Comparison of ENCODE assay signal across 12 mouse cellular contexts in genomic region chr12:112825901-112826300, GRCm38 (mm10). TPM values are rescaled to one million over a fixed set of nuclear protein-coding genes. Genes with fewer than 3 reads are reported as not detected.
DNase-seq lines count a peak whose midpoint lies in the region; ATAC-seq and TF ChIP-seq lines count a peak whose summit lies in the region.
"Had no signal": no experiment of that assay in that cellular context is flagged by ENCODE, and none has a peak within 500 bp of the region (broad histone marks: within the 10 kb centered on the region; RNA-seq: fewer than 3 reads in every experiment).

No protein-coding gene starts in this region.

- H3K27ac ChIP-seq in kidney, embryonic 15.5 days, result no peak overlapping the region
- H3K27ac ChIP-seq in neural tube, embryonic 11.5 days (ENCODE audit: low read depth, low read length), result no peak overlapping the region
- H3K27ac ChIP-seq in forebrain, postnatal 0 days (ENCODE audit: low read depth, low read length), result 0 out of 2 replicates have a peak overlapping the region, but pooled peaks have one; percentile 35
- no peak overlapping the region for H3K27ac ChIP-seq in stomach, embryonic 16.5 days (ENCODE audit: low read length)

- ATAC-seq in kidney, embryonic 15.5 days (replicated peaks; ENCODE audit: low FRiP score), result no peak
- no peak for ATAC-seq in neural tube, embryonic 11.5 days (ENCODE audit: insufficient read depth, low FRiP score, low TSS enrichment)
- ATAC-seq in forebrain, postnatal 0 days, result no peak
- ATAC-seq in stomach, embryonic 16.5 days (ENCODE audit: insufficient read depth, low FRiP score), result no peak
- ATAC-seq: intestine, postnatal 0 days had no signal

- WGBS in kidney, embryonic 15.5 days, result 83% methylated on average over 5 of the region's 5 CpGs
- 96% methylated on average over 5 of the region's 5 CpGs for WGBS in neural tube, embryonic 11.5 days
- WGBS in forebrain, postnatal 0 days, result 73% methylated on average over 5 of the region's 5 CpGs
- WGBS in stomach, embryonic 16.5 days, result 80% methylated on average over 5 of the region's 5 CpGs

- no peaks in the 10 kb centered on the region for H3K27me3 ChIP-seq in kidney, embryonic 15.5 days
- no peaks in the 10 kb centered on the region for H3K27me3 ChIP-seq in neural tube, embryonic 11.5 days (ENCODE audit: control insufficient read depth, insufficient read depth, low read length)
- no peaks in the 10 kb centered on the region for H3K27me3 ChIP-seq in forebrain, postnatal 0 days (ENCODE audit: insufficient read depth, low read length)
- H3K27me3 ChIP-seq in stomach, embryonic 16.5 days (ENCODE audit: control insufficient read depth, insufficient read depth, low read length), result no peaks in the 10 kb centered on the region

- peaks cover 63% of the 10 kb centered on the region for H3K36me3 ChIP-seq in kidney, embryonic 15.5 days
- peaks cover 16% of the 10 kb centered on the region for H3K36me3 ChIP-seq in neural tube, embryonic 11.5 days (ENCODE audit: control insufficient read depth, insufficient read depth, low read length)
- H3K36me3 ChIP-seq in forebrain, postnatal 0 days (ENCODE audit: insufficient read depth), result peaks cover 21% of the 10 kb centered on the region
- 0 out of 2 replicates have a peak, but pooled peaks cover 3% of the 10 kb centered on the region for H3K36me3 ChIP-seq in stomach, embryonic 16.5 days (ENCODE audit: control insufficient read depth, insufficient read depth, low read length)

- no peak overlapping the region for H3K9ac ChIP-seq in kidney, embryonic 15.5 days
- 0 out of 2 replicates have a peak overlapping the region, but pooled peaks have one; percentile 10 for H3K9ac ChIP-seq in neural tube, embryonic 11.5 days (ENCODE audit: low read length)
- peak overlapping the region; percentile 10; the same call in 1 of the 2 replicates for H3K9ac ChIP-seq in forebrain, postnatal 0 days
- H3K9ac ChIP-seq in stomach, embryonic 16.5 days (ENCODE audit: low read length), result peak overlapping the region; percentile 36; the same call in 1 of the 2 replicates

- no peak overlapping the region for H3K4me2 ChIP-seq in kidney, embryonic 15.5 days
- H3K4me2 ChIP-seq in neural tube, embryonic 11.5 days (ENCODE audit: low read depth), result no peak overlapping the region
- no peak overlapping the region for H3K4me2 ChIP-seq in forebrain, postnatal 0 days (ENCODE audit: low read depth)
- no peak overlapping the region for H3K4me2 ChIP-seq in stomach, embryonic 16.5 days (ENCODE audit: low read depth, low read length)

- intact Hi-C loops in left cerebral cortex, postnatal 10 days (cut with DNase I), result no loop called here

- peaks cover 66% of the 10 kb centered on the region for H3K4me1 ChIP-seq in kidney, embryonic 15.5 days
- peaks cover 20% of the 10 kb centered on the region for H3K4me1 ChIP-seq in neural tube, embryonic 11.5 days (ENCODE audit: control insufficient read depth, insufficient read depth, low read length)
- H3K4me1 ChIP-seq in forebrain, postnatal 0 days (ENCODE audit: insufficient read depth), result peaks cover 13% of the 10 kb centered on the region
- peaks cover 51% of the 10 kb centered on the region for H3K4me1 ChIP-seq in stomach, embryonic 16.5 days (ENCODE audit: control insufficient read depth, insufficient read depth, low read length)

- 0 out of 2 replicates have a peak overlapping the region, but pooled peaks have one; percentile 2 for H3K4me3 ChIP-seq in kidney, embryonic 15.5 days (replicated peaks)
- no peak overlapping the region for H3K4me3 ChIP-seq in neural tube, embryonic 11.5 days (ENCODE audit: low read depth, low read length)
- no peak overlapping the region for H3K4me3 ChIP-seq in forebrain, postnatal 0 days (ENCODE audit: low read depth, low read length)
- no peak overlapping the region for H3K4me3 ChIP-seq in stomach, embryonic 16.5 days (replicated peaks; ENCODE audit: low read length)

- TF ChIP-seq CTCF in forebrain, postnatal 0 days (IDR thresholded peaks at IDR 0.05; ENCODE audit: low read depth), result no peak

- DNase-seq in kidney, postnatal 36 days, result no peak
- peak; percentile 4 for DNase-seq in neural tube, embryonic 11.5 days (ENCODE audit: low spot score)
- DNase-seq in neural tube, embryonic 10.5 days (ENCODE audit: extremely low spot score, low spot score), result no peak
- DNase-seq in forebrain, postnatal 0 days, result no peak
- no peak for DNase-seq in left cerebral cortex, postnatal 10 days (ENCODE audit: extremely low spot score in 1 of 2, low spot score in 2 of 2)
- DNase-seq: layer of hippocampus, adult 9-11 months; right cerebral cortex, postnatal 25 days had no signal

- no peaks in the 10 kb centered on the region for H3K9me3 ChIP-seq in kidney, embryonic 15.5 days (replicated peaks)
- H3K9me3 ChIP-seq in neural tube, embryonic 11.5 days (ENCODE audit: control insufficient read depth, low read length), result no peaks in the 10 kb centered on the region
- H3K9me3 ChIP-seq in forebrain, postnatal 0 days (ENCODE audit: low read length), result no peaks in the 10 kb centered on the region
- H3K9me3 ChIP-seq in stomach, embryonic 16.5 days (replicated peaks; ENCODE audit: control insufficient read depth, low read length), result no peaks in the 10 kb centered on the region

RNA-seq across cellular contexts. Expression of gene Cdca4, which starts 3.3 kb away (rescaled TPM):
- 113 and 122 TPM in 2 replicates for polyA plus RNA-seq in kidney, embryonic 15.5 days (2015; fragmentation: Nextera tagmentation; extraction: Ambion mirVana)
- 165 and 173 TPM in 2 replicates for polyA plus RNA-seq in neural tube, embryonic 11.5 days (2014; fragmentation: Nextera tagmentation; extraction: Ambion mirVana)
- total RNA-seq in forebrain, postnatal 0 days (2014; rRNA removed), result 28.8 and 31.3 TPM in 2 replicates
- 29.7 and 33.0 TPM in 2 replicates for polyA plus RNA-seq in forebrain, postnatal 0 days (2015; fragmentation: Nextera tagmentation; extraction: Ambion mirVana)
- 87.7 and 87.9 TPM in 2 replicates for polyA plus RNA-seq in stomach, embryonic 16.5 days (2015; fragmentation: Nextera tagmentation; extraction: Ambion mirVana)
- total RNA-seq in left cerebral cortex, postnatal 10 days (2021), result 10 to 100 TPM; 11.5 TPM

RNA-seq across cellular contexts. Expression of gene Clba1, which starts 17.2 kb away (rescaled TPM):
- polyA plus RNA-seq in kidney, embryonic 15.5 days (2015; fragmentation: Nextera tagmentation; extraction: Ambion mirVana), result 11.2 and 11.9 TPM in 2 replicates
- polyA plus RNA-seq in neural tube, embryonic 11.5 days (2014; fragmentation: Nextera tagmentation; extraction: Ambion mirVana), result 13.6 and 14.0 TPM in 2 replicates
- 17.6 and 19.5 TPM in 2 replicates for total RNA-seq in forebrain, postnatal 0 days (2014; rRNA removed)
- 23.5 and 26.1 TPM in 2 replicates for polyA plus RNA-seq in forebrain, postnatal 0 days (2015; fragmentation: Nextera tagmentation; extraction: Ambion mirVana)
- polyA plus RNA-seq in stomach, embryonic 16.5 days (2015; fragmentation: Nextera tagmentation; extraction: Ambion mirVana), result 5.8 and 6.9 TPM in 2 replicates
- 10 to 100 TPM; 14.6 to 16.5 TPM for total RNA-seq in left cerebral cortex, postnatal 10 days (2021)

RNA-seq across cellular contexts. Expression of gene Ahnak2, which starts 23.4 kb away (rescaled TPM):
- 1.0 and 1.8 TPM in 2 replicates for polyA plus RNA-seq in kidney, embryonic 15.5 days (2015; fragmentation: Nextera tagmentation; extraction: Ambion mirVana)
- polyA plus RNA-seq in neural tube, embryonic 11.5 days (2014; fragmentation: Nextera tagmentation; extraction: Ambion mirVana), result 0.26 and 0.61 TPM in 2 replicates
- total RNA-seq in forebrain, postnatal 0 days (2014; rRNA removed), result 2.5 and 3.0 TPM in 2 replicates
- polyA plus RNA-seq in forebrain, postnatal 0 days (2015; fragmentation: Nextera tagmentation; extraction: Ambion mirVana), result 0.88 and 1.3 TPM in 2 replicates
- polyA plus RNA-seq in stomach, embryonic 16.5 days (2015; fragmentation: Nextera tagmentation; extraction: Ambion mirVana), result 4.9 and 5.4 TPM in 2 replicates
- total RNA-seq in left cerebral cortex, postnatal 10 days (2021), result 10 to 100 TPM; 13.8 to 14.5 TPM
- total RNA-seq: common myeloid progenitor, adult 5-6 weeks; neutrophil, adult 5-6 weeks had no signal

RNA-seq across cellular contexts. Expression of gene Gpr132, which starts 42.1 kb away (rescaled TPM):
- polyA plus RNA-seq in kidney, embryonic 15.5 days (2015; fragmentation: Nextera tagmentation; extraction: Ambion mirVana), result 0.12 and 0.14 TPM in 2 replicates
- not detected in 2 replicates for polyA plus RNA-seq in neural tube, embryonic 11.5 days (2014; fragmentation: Nextera tagmentation; extraction: Ambion mirVana)
- 0.10 TPM in 1 of 2 replicates, not detected in the other for total RNA-seq in forebrain, postnatal 0 days (2014; rRNA removed)
- polyA plus RNA-seq in forebrain, postnatal 0 days (2015; fragmentation: Nextera tagmentation; extraction: Ambion mirVana), result not detected in 2 replicates
- 0.15 and 0.22 TPM in 2 replicates for polyA plus RNA-seq in stomach, embryonic 16.5 days (2015; fragmentation: Nextera tagmentation; extraction: Ambion mirVana)
- not detected for total RNA-seq in left cerebral cortex, postnatal 10 days (2021)
